Mouse (Mus musculus) embryonic facial prominence, embryonic 15.5 days (tissue): ENCODE results near the gene Bicral. TPM values are rescaled to one million over a fixed set of nuclear protein-coding genes. Genes with fewer than 3 reads are reported as not detected.

Experiments used
- ATAC-seq: fragments of 200-750 bp; cut with Nextera tagmentation; 2 replicates; pipeline ENCODE4 v1.8.0; 2017; ENCODE audit warnings: low read depth, moderate TSS enrichment; ENCODE audit not compliant: insufficient number of reproducible peaks, low FRiP score, low TSS enrichment
- H3K27ac ChIP-seq: fragments of 300-500 bp; sonication (generic); replicated peaks from 2 replicates; pipeline ENCODE4 v1.5.1; 2015; ENCODE audit warnings: mild to moderate bottlenecking, inconsistent platforms
- H3K27me3 ChIP-seq: fragments of 300-500 bp; sonication (generic); 2 replicates; pipeline ENCODE4 v1.6.1; 2015; ENCODE audit warnings: inconsistent platforms
- H3K36me3 ChIP-seq: fragments of 300-500 bp; sonication (generic); 2 replicates; pipeline ENCODE4 v1.6.1; 2015; ENCODE audit warnings: mild to moderate bottlenecking, inconsistent platforms
- H3K4me1 ChIP-seq: fragments of 300-500 bp; sonication (generic); 2 replicates; pipeline ENCODE4 v1.6.1; 2015; ENCODE audit warnings: inconsistent platforms
- H3K4me2 ChIP-seq: fragments of 300-500 bp; sonication (generic); replicated peaks from 2 replicates; pipeline ENCODE4 v1.6.1; 2015; ENCODE audit warnings: mild to moderate bottlenecking, inconsistent platforms
- H3K4me3 ChIP-seq: fragments of 300-500 bp; sonication (generic); replicated peaks from 2 replicates; pipeline ENCODE4 v1.5.1; 2015; ENCODE audit warnings: mild to moderate bottlenecking, inconsistent platforms
- H3K9ac ChIP-seq: fragments of 300-500 bp; sonication (generic); 2 replicates; pipeline ENCODE4 v1.6.1; 2015; ENCODE audit warnings: inconsistent platforms
- H3K9me3 ChIP-seq: fragments of 300-500 bp; sonication (generic); replicated peaks from 2 replicates; pipeline ENCODE4 v1.6.1; 2016; ENCODE audit warnings: inconsistent platforms
- WGBS: fragments of 180-500 bp; shearing (Covaris S2); methylation state at CpG from one replicate; pipeline ENCODE4 v1.1.7; 2015; 5-methylcytosine and 5-hydroxymethylcytosine counted together
- polyA plus RNA-seq: library from polyadenylated mRNA; unstranded; fragments of >200 nt; fragmentation: Nextera tagmentation; extraction: Ambion mirVana; gene quantifications from 2 replicates; pipeline ENCODE4 v1.2.1, GENCODE M21; 2015

Bicral gene
- polyA plus RNA-seq, 1 experiment from 2014 or later, result 4.5 TPM

- 79% methylated on average over 13 of the region's 13 CpGs for WGBS
- no peaks in the 10 kb centered on the region for H3K27me3 ChIP-seq
- no peak overlapping the region for H3K4me3 ChIP-seq
- H3K27ac ChIP-seq, result no peak overlapping the region
- no peak overlapping the region for H3K9ac ChIP-seq
- no peaks in the 10 kb centered on the region for H3K4me1 ChIP-seq
- ATAC-seq, result no peak
- H3K4me2 ChIP-seq, result no peak overlapping the region
- no peaks in the 10 kb centered on the region for H3K9me3 ChIP-seq
- peaks cover 66% of the 10 kb centered on the region for H3K36me3 ChIP-seq
Observed at GRCm38 (mm10) chr17:46816306-46816705, 42.0 kb downstream of the Bicral start.

GRCm38 (mm10) chr17:46814497-46814896 lies 43.8 kb downstream of the Bicral start:
- no peak for ATAC-seq
- Histone ChIP-seq H3K4me3 (no peak overlapping the region), H3K27me3 (no peaks in the 10 kb centered on the region), H3K9ac (no peak overlapping the region), H3K4me1 (no peaks in the 10 kb centered on the region), H3K4me2 (no peak overlapping the region), H3K27ac (no peak overlapping the region), H3K36me3 (peaks cover 63% of the 10 kb centered on the region), H3K9me3 (no peaks in the 10 kb centered on the region)
- 78% methylated on average over 6 of the region's 6 CpGs for WGBS

GRCm38 (mm10) chr17:46813637-46814036 lies 44.6 kb downstream of the Bicral start:
- Histone ChIP-seq H3K9ac (no peak overlapping the region), H3K27ac (no peak overlapping the region), H3K4me1 (no peaks in the 10 kb centered on the region), H3K9me3 (no peaks in the 10 kb centered on the region), H3K4me2 (no peak overlapping the region), H3K27me3 (no peaks in the 10 kb centered on the region), H3K36me3 (peaks cover 63% of the 10 kb centered on the region), H3K4me3 (no peak overlapping the region)
- 82% methylated on average over 8 of the region's 8 CpGs for WGBS
- ATAC-seq, result no peak

- no peak for ATAC-seq
- peaks cover 67% of the 10 kb centered on the region for H3K36me3 ChIP-seq
- H3K4me1 ChIP-seq, result no peaks in the 10 kb centered on the region
- H3K4me3 ChIP-seq, result no peak overlapping the region
- H3K9ac ChIP-seq, result no peak overlapping the region
- 83% methylated on average over 1 of the region's 1 CpGs for WGBS
- no peaks in the 10 kb centered on the region for H3K27me3 ChIP-seq
- H3K9me3 ChIP-seq, result no peaks in the 10 kb centered on the region
- H3K4me2 ChIP-seq, result no peak overlapping the region
- no peak overlapping the region for H3K27ac ChIP-seq
Observed at GRCm38 (mm10) chr17:46812442-46812841, 45.8 kb downstream of the Bicral start.

GRCm38 (mm10) chr17:46810672-46811071 lies 47.6 kb downstream of the Bicral start:
- Histone ChIP-seq H3K36me3 (peaks cover 74% of the 10 kb centered on the region), H3K4me1 (no peaks in the 10 kb centered on the region), H3K27ac (no peak overlapping the region), H3K9me3 (no peaks in the 10 kb centered on the region), H3K4me3 (no peak overlapping the region), H3K27me3 (no peaks in the 10 kb centered on the region), H3K4me2 (no peak overlapping the region), H3K9ac (no peak overlapping the region)
- ATAC-seq, result no peak
- WGBS, result 85% methylated on average over 3 of the region's 3 CpGs

- Histone ChIP-seq H3K36me3 (peaks cover 70% of the 10 kb centered on the region), H3K4me2 (no peak overlapping the region), H3K9ac (no peak overlapping the region), H3K27ac (no peak overlapping the region), H3K4me1 (no peaks in the 10 kb centered on the region), H3K4me3 (no peak overlapping the region), H3K27me3 (no peaks in the 10 kb centered on the region), H3K9me3 (no peaks in the 10 kb centered on the region)
- WGBS, result 86% methylated on average over 6 of the region's 6 CpGs
- no peak for ATAC-seq
Observed at GRCm38 (mm10) chr17:46809131-46809830, 49.0 kb downstream of the Bicral start.

GRCm38 (mm10) chr17:46808376-46808775 lies 49.9 kb downstream of the Bicral start:
- Histone ChIP-seq H3K9ac (no peak overlapping the region), H3K4me1 (no peaks in the 10 kb centered on the region), H3K27me3 (no peaks in the 10 kb centered on the region), H3K9me3 (no peaks in the 10 kb centered on the region), H3K4me3 (no peak overlapping the region), H3K36me3 (peaks cover 64% of the 10 kb centered on the region), H3K27ac (no peak overlapping the region), H3K4me2 (no peak overlapping the region)
- ATAC-seq, result no peak
- 82% methylated on average over 10 of the region's 10 CpGs for WGBS

GRCm38 (mm10) chr17:46801761-46802160 lies 56.5 kb downstream of the Bicral start:
- H3K4me1 ChIP-seq, result no peaks in the 10 kb centered on the region
- H3K27ac ChIP-seq, result no peak overlapping the region
- H3K4me2 ChIP-seq, result no peak overlapping the region
- no peak overlapping the region for H3K9ac ChIP-seq
- no peaks in the 10 kb centered on the region for H3K27me3 ChIP-seq
- no peaks in the 10 kb centered on the region for H3K9me3 ChIP-seq
- no peak overlapping the region for H3K4me3 ChIP-seq
- ATAC-seq, result no peak
- WGBS, result 87% methylated on average over 6 of the region's 6 CpGs
- peaks cover 49% of the 10 kb centered on the region for H3K36me3 ChIP-seq

GRCm38 (mm10) chr17:46799680-46800079 lies 58.6 kb downstream of the Bicral start:
- Histone ChIP-seq H3K36me3 (peaks cover 34% of the 10 kb centered on the region), H3K9ac (no peak overlapping the region), H3K27me3 (no peaks in the 10 kb centered on the region), H3K9me3 (no peaks in the 10 kb centered on the region), H3K4me2 (no peak overlapping the region), H3K27ac (no peak overlapping the region), H3K4me3 (no peak overlapping the region), H3K4me1 (no peaks in the 10 kb centered on the region)
- ATAC-seq, result no peak
- WGBS, result 67% methylated on average over 10 of the region's 10 CpGs

- WGBS, result 23% methylated on average over 5 of the region's 8 CpGs
- H3K4me2 ChIP-seq, result no peak overlapping the region
- no peaks in the 10 kb centered on the region for H3K27me3 ChIP-seq
- ATAC-seq, result no peak
- peaks cover 33% of the 10 kb centered on the region for H3K36me3 ChIP-seq
- no peak overlapping the region for H3K4me3 ChIP-seq
- no peak overlapping the region for H3K27ac ChIP-seq
- no peak overlapping the region for H3K9ac ChIP-seq
- H3K9me3 ChIP-seq, result no peaks in the 10 kb centered on the region
- no peaks in the 10 kb centered on the region for H3K4me1 ChIP-seq
Observed at GRCm38 (mm10) chr17:46797386-46797785, 60.9 kb downstream of the Bicral start.

- Histone ChIP-seq H3K27ac (no peak overlapping the region), H3K27me3 (no peaks in the 10 kb centered on the region), H3K9ac (no peak overlapping the region), H3K4me2 (no peak overlapping the region), H3K4me1 (no peaks in the 10 kb centered on the region), H3K4me3 (no peak overlapping the region), H3K9me3 (no peaks in the 10 kb centered on the region), H3K36me3 (peaks cover 29% of the 10 kb centered on the region)
- no peak for ATAC-seq
- WGBS, result 66% methylated on average over 4 of the region's 4 CpGs
Observed at GRCm38 (mm10) chr17:46796743-46797142, 61.5 kb downstream of the Bicral start.

- no peaks in the 10 kb centered on the region for H3K27me3 ChIP-seq
- H3K9ac ChIP-seq, result no peak overlapping the region
- no peaks in the 10 kb centered on the region for H3K36me3 ChIP-seq
- WGBS, result 82% methylated on average over 2 of the region's 2 CpGs
- no peak for ATAC-seq
- no peak overlapping the region for H3K4me3 ChIP-seq
- no peaks in the 10 kb centered on the region for H3K9me3 ChIP-seq
- no peak overlapping the region for H3K4me2 ChIP-seq
- no peak overlapping the region for H3K27ac ChIP-seq
- no peaks in the 10 kb centered on the region for H3K4me1 ChIP-seq
Observed at GRCm38 (mm10) chr17:46792963-46793362, 65.3 kb downstream of the Bicral start.
